Comparison of ENCODE assay signal across 8 mouse cellular contexts in the genomic region with DNA sequence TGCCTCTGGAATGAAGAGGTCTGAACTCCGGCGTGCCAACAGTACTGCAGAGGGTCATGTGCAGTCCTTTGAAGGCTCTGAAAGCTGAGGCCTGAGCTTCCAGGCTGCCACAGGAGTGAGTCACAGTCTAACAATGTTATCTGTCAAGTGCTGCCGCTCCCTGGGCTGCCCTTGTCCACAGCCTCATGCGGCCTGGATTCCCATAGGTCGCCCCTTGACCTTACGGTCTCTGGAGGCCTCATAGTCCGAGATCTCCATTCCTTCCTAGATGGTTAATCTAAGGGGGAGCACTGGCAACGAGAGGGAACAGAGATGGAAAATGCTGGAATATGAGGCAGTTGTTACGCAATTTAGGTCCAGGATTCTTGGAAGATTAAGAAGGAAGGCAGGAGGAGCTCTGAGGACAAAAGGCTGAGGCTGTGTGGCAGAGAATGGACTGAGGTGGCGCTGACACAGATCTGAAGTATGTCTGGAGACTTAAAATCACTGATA. TPM values are rescaled to one million over a fixed set of nuclear protein-coding genes. Genes with fewer than 3 reads are reported as not detected.
A peak's percentile ranks its signal among the peaks of the same experiment; 100 is the strongest.
DNase-seq lines count a peak whose midpoint lies in the region; ATAC-seq and TF ChIP-seq lines count a peak whose summit lies in the region.
"Had no signal": no experiment of that assay in that cellular context is flagged by ENCODE, and none has a peak within 500 bp of the region (broad histone marks: within the 10 kb centered on the region; RNA-seq: fewer than 3 reads in every experiment).

No protein-coding gene starts in this region.

- POLR2A ChIA-PET in Patski (lab: Charles Lee) = interaction anchor here (1.0 kb wide), 1 partner anchor 39 kb away, joined by 3 read pairs; no protein-coding TSS in a partner anchor

- ATAC-seq in Patski = peak; percentile 94
- peak; percentile 93 for ATAC-seq in heart, embryonic 16.5 days (replicated peaks; ENCODE audit: extremely low read depth, insufficient read depth, low FRiP score)
- ATAC-seq in erythroid progenitor cell, adult 5-6 weeks (replicated peaks; ENCODE audit: low FRiP score, poor library complexity, severe bottlenecking) = no peak

- peaks cover 28% of the 10 kb centered on the region for H3K4me1 ChIP-seq in heart, embryonic 16.5 days (ENCODE audit: control insufficient read depth, insufficient read depth, low read length)
- H3K4me1 ChIP-seq: hindbrain, embryonic 15.5 days had no signal

- DNase-seq in Patski (ENCODE audit: low read depth, low spot score) = peak; percentile 66
- peak; percentile 63 to 68 for DNase-seq in adrenal gland, postnatal 36 days
- peak; percentile 67 to 89 for DNase-seq in lung, postnatal 4 days
- no peak for DNase-seq in frontal cortex, postnatal 36 days (ENCODE audit: low spot score in 2 of 2)
- DNase-seq in B cell, adult 2 months = no peak

- in situ Hi-C loops in Patski (cut with MboI; ENCODE audit: low pct_unique_long_range_greater_than_20kb) = no loop called here

- H3K9ac ChIP-seq in heart, embryonic 16.5 days (ENCODE audit: low read length) = no peak overlapping the region
- H3K9ac ChIP-seq: hindbrain, embryonic 15.5 days had no signal

- H3K9me3 ChIP-seq in heart, embryonic 16.5 days (replicated peaks; ENCODE audit: control insufficient read depth, low read length) = no peaks in the 10 kb centered on the region
- H3K9me3 ChIP-seq: hindbrain, embryonic 15.5 days had no signal

- 21% methylated on average over 10 of the region's 10 CpGs for WGBS in heart, embryonic 16.5 days

- no peak overlapping the region for H3K4me3 ChIP-seq in heart, embryonic 16.5 days (ENCODE audit: low read length)
- H3K4me3 ChIP-seq: hindbrain, embryonic 15.5 days had no signal

- no peak overlapping the region for H3K4me2 ChIP-seq in heart, embryonic 16.5 days (ENCODE audit: low read depth, low read length)
- H3K4me2 ChIP-seq: hindbrain, embryonic 15.5 days had no signal

- TF ChIP-seq CTCF in Patski (IDR thresholded peaks at IDR 0.05) = peak; percentile 64

- CTCF ChIA-PET in Patski (lab: Charles Lee) = interaction anchor here (0.9 to 3.6 kb wide), 8 partner anchors 13 to 157 kb away, joined by 3 to 10 read pairs (median 4); no protein-coding TSS in a partner anchor

- no peaks in the 10 kb centered on the region for H3K27me3 ChIP-seq in Patski
- H3K27me3 ChIP-seq in heart, embryonic 16.5 days (ENCODE audit: control insufficient read depth, insufficient read depth, low read length) = no peaks in the 10 kb centered on the region

- peak overlapping the region; percentile 67 for H3K27ac ChIP-seq in heart, embryonic 16.5 days (ENCODE audit: low read length)
- H3K27ac ChIP-seq: hindbrain, embryonic 15.5 days had no signal

- H3K36me3 ChIP-seq in heart, embryonic 16.5 days (ENCODE audit: control insufficient read depth, insufficient read depth) = no peaks in the 10 kb centered on the region
- H3K36me3 ChIP-seq: hindbrain, embryonic 15.5 days had no signal

RNA-seq across cellular contexts. Expression of a gene that starts 19.6 kb away (rescaled TPM):
- polyA plus RNA-seq in Patski (2021) = 0.09 TPM
- not detected for total RNA-seq in adrenal gland, postnatal 36 days (2021)
- polyA plus RNA-seq in heart, embryonic 16.5 days (2015; fragmentation: Nextera tagmentation; extraction: Ambion mirVana) = 0.28 and 0.40 TPM in 2 replicates
- total RNA-seq in erythroid progenitor cell, adult 5-6 weeks (2015; ENCODE audit: low replicate concordance) = not detected in 2 replicates
- not detected in 2 replicates for total RNA-seq in erythroid progenitor cell, adult 5-6 weeks (2017; ENCODE audit: low replicate concordance)

RNA-seq across cellular contexts. Expression of a gene that starts 39.7 kb away (rescaled TPM):
- 16.9 TPM for polyA plus RNA-seq in Patski (2021)
- total RNA-seq in adrenal gland, postnatal 36 days (2021) = 1 to 10 TPM; 3.1 to 4.2 TPM
- polyA plus RNA-seq in heart, embryonic 16.5 days (2015; fragmentation: Nextera tagmentation; extraction: Ambion mirVana) = 12.4 and 15.6 TPM in 2 replicates
- not detected in 2 replicates for total RNA-seq in erythroid progenitor cell, adult 5-6 weeks (2015; ENCODE audit: low replicate concordance)
- not detected in 2 replicates for total RNA-seq in erythroid progenitor cell, adult 5-6 weeks (2017; ENCODE audit: low replicate concordance)

RNA-seq across cellular contexts. Expression of a gene that starts 53.6 kb away (rescaled TPM):
- 41.4 TPM for polyA plus RNA-seq in Patski (2021)
- total RNA-seq in adrenal gland, postnatal 36 days (2021) = 10 to 100 TPM; 29.2 to 29.5 TPM
- polyA plus RNA-seq in heart, embryonic 16.5 days (2015; fragmentation: Nextera tagmentation; extraction: Ambion mirVana) = 34.4 and 38.2 TPM in 2 replicates
- total RNA-seq in erythroid progenitor cell, adult 5-6 weeks (2015; ENCODE audit: low replicate concordance) = 6.7 and 7.6 TPM in 2 replicates
- total RNA-seq in erythroid progenitor cell, adult 5-6 weeks (2017; ENCODE audit: low replicate concordance) = 4.0 and 8.1 TPM in 2 replicates

Comparison
In these comparisons a context has a peak if more than half of its experiments do, and no peak if none do; other contexts are left out.
1. DNase-seq: peak in Patski (single experiment), adrenal gland, postnatal 36 days (2 of 2) and lung, postnatal 4 days (2 of 2); none in frontal cortex, postnatal 36 days (0 of 2) and B cell, adult 2 months (0 of 2).
2. RNA of a gene that starts 39.7 kb away (total RNA-seq): 3.1 to 4.2 TPM in adrenal gland, postnatal 36 days; not detected in erythroid progenitor cell, adult 5-6 weeks; every median in the first group is over 4 times any median in the second.